Mouse (Mus musculus): ENCODE results near the gene Olfr958. TPM values are rescaled to one million over a fixed set of nuclear protein-coding genes. Genes with fewer than 3 reads are reported as not detected.

Gene Olfr958
- total RNA-seq (2021) = not detected
- long read RNA-seq = 0 reads

GRCm38 (mm10) chr9:39553946-39554345, at the start of gene Olfr958:
Gene Olfr958 (minus strand): TSS chr9:39554054.
- DNase-seq (ENCODE audit: low spot score in 2 of 2) = peak in 1 of 2 experiments; percentile 52

- DNase-seq (ENCODE audit: low spot score in 2 of 2) = peak in 1 of 2 experiments; percentile 2
Observed at GRCm38 (mm10) chr9:39603333-39603845, 49.5 kb upstream of the Olfr958 start.

GRCm38 (mm10) chr9:39602536-39603332, 48.9 kb upstream of the Olfr958 start:
- DNase-seq (ENCODE audit: low spot score in 2 of 2) = peak; percentile 22 to 59

GRCm38 (mm10) chr9:39577050-39577449, 23.2 kb upstream of the Olfr958 start:
- no peak for DNase-seq (ENCODE audit: low spot score in 2 of 2)

GRCm38 (mm10) chr9:39575469-39575868, 21.6 kb upstream of the Olfr958 start, which contains the start of gene Olfr959:
Gene Olfr959 (minus strand): TSS chr9:39575569.
- no peak for DNase-seq (ENCODE audit: low spot score in 2 of 2)

- no peak for DNase-seq (ENCODE audit: low spot score in 2 of 2)
Observed at GRCm38 (mm10) chr9:39558349-39558647, 4.4 kb upstream of the Olfr958 start.

GRCm38 (mm10) chr9:39557529-39558348, 3.9 kb upstream of the Olfr958 start:
- DNase-seq (ENCODE audit: low spot score in 2 of 2) = peak; percentile 23 to 71

- DNase-seq (ENCODE audit: low spot score in 2 of 2) = peak in 1 of 2 experiments; percentile 48
Observed at GRCm38 (mm10) chr9:39550806-39551205, 3.0 kb downstream of the Olfr958 start.

- DNase-seq (ENCODE audit: low spot score in 2 of 2) = no peak
Observed at GRCm38 (mm10) chr9:39523616-39524285, 30.1 kb downstream of the Olfr958 start.

GRCm38 (mm10) chr9:39518595-39518994, 35.3 kb downstream of the Olfr958 start:
- no peak for DNase-seq (ENCODE audit: low spot score in 2 of 2)

- no peak for DNase-seq (ENCODE audit: low spot score in 2 of 2)
Observed at GRCm38 (mm10) chr9:39515531-39515930, 38.3 kb downstream of the Olfr958 start, which contains the start of gene Olfr957. Gene Olfr957 (minus strand): TSS chr9:39515809.

GRCm38 (mm10) chr9:39509412-39509811, 44.4 kb downstream of the Olfr958 start:
- no peak for DNase-seq (ENCODE audit: low spot score in 2 of 2)

GRCm38 (mm10) chr9:39508998-39509397, 44.9 kb downstream of the Olfr958 start:
- DNase-seq (ENCODE audit: low spot score in 2 of 2) = peak; percentile 4 to 76

Other genes starting within 250 kb of the Olfr958 start
- gene Olfr948, start 228.0 kb downstream of the Olfr958 start, total RNA-seq (2021) = not detected
- not detected for gene Olfr951, start 166.6 kb downstream of the Olfr958 start, total RNA-seq (2021)
- gene Olfr952, start 126.9 kb downstream of the Olfr958 start, total RNA-seq (2021) = not detected
- gene Olfr954, start 97.4 kb downstream of the Olfr958 start, total RNA-seq (2021) = not detected
- gene Olfr955, start 82.1 kb downstream of the Olfr958 start, total RNA-seq (2021) = not detected
- not detected for gene Olfr44, start 60.1 kb downstream of the Olfr958 start, total RNA-seq (2021)
- not detected for gene Olfr957, start 38.2 kb downstream of the Olfr958 start, total RNA-seq (2021)
- not detected for gene Olfr959, start 21.5 kb upstream of the Olfr958 start, total RNA-seq (2021)
- gene AW551984, start 50.3 kb upstream of the Olfr958 start, total RNA-seq (2021) = 1 to 10 TPM; 4.5 to 5.5 TPM
- not detected for gene Olfr148, start 56.6 kb upstream of the Olfr958 start, total RNA-seq (2021)
- gene Olfr960, start 67.3 kb upstream of the Olfr958 start, total RNA-seq (2021) = not detected
- gene Olfr961, start 91.0 kb upstream of the Olfr958 start, total RNA-seq (2021) = not detected
- not detected for gene Olfr963, start 113.2 kb upstream of the Olfr958 start, total RNA-seq (2021)
- gene Olfr149, start 153.1 kb upstream of the Olfr958 start, total RNA-seq (2021) = not detected
- gene Olfr965, start 157.3 kb upstream of the Olfr958 start, total RNA-seq (2021) = not detected
- gene Olfr150, start 176.9 kb upstream of the Olfr958 start, total RNA-seq (2021) = not detected
- not detected for gene Olfr967, start 192.2 kb upstream of the Olfr958 start, total RNA-seq (2021)
- not detected for gene Olfr968, start 229.2 kb upstream of the Olfr958 start, total RNA-seq (2021)
- gene Olfr969, start 236.9 kb upstream of the Olfr958 start, total RNA-seq (2021) = not detected

All from layer of hippocampus, adult 18-20 months (tissue).